Mouse (Mus musculus): ENCODE data around the gene Sirt7. TPM values are rescaled to one million over a fixed set of nuclear protein-coding genes. Genes with fewer than 3 reads are reported as not detected.

Sirt7 gene
- polyA plus RNA-seq, 1 experiment from 2014 or later, result 36.6 TPM

GRCm38 (mm10) chr11:120571122-120571521 is 53.9 kb downstream of the Sirt7 start:
- H3K4me2 ChIP-seq (ENCODE audit: low read depth, low read length), result peak overlapping the region; percentile 89
- no peak for ATAC-seq (ENCODE audit: insufficient read depth, low FRiP score)
- no peaks in the 10 kb centered on the region for H3K27me3 ChIP-seq (ENCODE audit: control insufficient read depth, insufficient read depth, low read length)
- peak overlapping the region; percentile 98 for H3K4me3 ChIP-seq (replicated peaks; ENCODE audit: low read length)
- H3K9me3 ChIP-seq (replicated peaks; ENCODE audit: control insufficient read depth, low read length), result no peaks in the 10 kb centered on the region
- peaks cover 18% of the 10 kb centered on the region for H3K4me1 ChIP-seq (ENCODE audit: control insufficient read depth, insufficient read depth, low read length)
- H3K36me3 ChIP-seq (ENCODE audit: control insufficient read depth, insufficient read depth, low read length), result peaks cover 25% of the 10 kb centered on the region
- 0 out of 2 replicates have a peak overlapping the region, but pooled peaks have one; percentile 34 for H3K27ac ChIP-seq (ENCODE audit: low read length)
- H3K9ac ChIP-seq (ENCODE audit: low read length), result peak overlapping the region; percentile 95
- WGBS, result 54% methylated on average over 3 of the region's 3 CpGs

Small RNAs within 50 kb of the gene (microRNA-seq; reads per million reads assigned to microRNA genes)
- gene Mir6936, result 1.8 reads per million, percentile 5 among the genes with 10 or more reads in this experiment

Other genes with a start within 250 kb of the Sirt7 start
- gene Faap100, start 246.5 kb downstream of the Sirt7 start, polyA plus RNA-seq (2015; fragmentation: Nextera tagmentation; extraction: Ambion mirVana), result 34.5 and 36.1 TPM in 2 replicates
- gene Nploc4, start 187.5 kb downstream of the Sirt7 start, polyA plus RNA-seq (2015; fragmentation: Nextera tagmentation; extraction: Ambion mirVana), result 22.8 and 23.5 TPM in 2 replicates
- not detected in 2 replicates for gene Tspan10, start 182.6 kb downstream of the Sirt7 start, polyA plus RNA-seq (2015; fragmentation: Nextera tagmentation; extraction: Ambion mirVana)
- 0.30 and 0.57 TPM in 2 replicates for gene Pde6g, start 171.7 kb downstream of the Sirt7 start, polyA plus RNA-seq (2015; fragmentation: Nextera tagmentation; extraction: Ambion mirVana)
- 14.0 TPM in 2 replicates for gene Oxld1, start 167.2 kb downstream of the Sirt7 start, polyA plus RNA-seq (2015; fragmentation: Nextera tagmentation; extraction: Ambion mirVana)
- gene Ccdc137, start 167.1 kb downstream of the Sirt7 start, polyA plus RNA-seq (2015; fragmentation: Nextera tagmentation; extraction: Ambion mirVana), result 28.9 and 33.7 TPM in 2 replicates
- 35.6 and 38.1 TPM in 2 replicates for gene Arl16, start 157.6 kb downstream of the Sirt7 start, polyA plus RNA-seq (2015; fragmentation: Nextera tagmentation; extraction: Ambion mirVana)
- 140 and 145 TPM in 2 replicates for gene Mrpl12, start 140.6 kb downstream of the Sirt7 start, polyA plus RNA-seq (2015; fragmentation: Nextera tagmentation; extraction: Ambion mirVana)
- gene Slc25a10, start 133.4 kb downstream of the Sirt7 start, polyA plus RNA-seq (2015; fragmentation: Nextera tagmentation; extraction: Ambion mirVana), result 73.9 and 75.8 TPM in 2 replicates
- 2.2 and 3.0 TPM in 2 replicates for gene Gcgr, start 94.5 kb downstream of the Sirt7 start, polyA plus RNA-seq (2015; fragmentation: Nextera tagmentation; extraction: Ambion mirVana)
- gene Mcrip1, start 75.5 kb downstream of the Sirt7 start, polyA plus RNA-seq (2015; fragmentation: Nextera tagmentation; extraction: Ambion mirVana), result 152 and 171 TPM in 2 replicates
- gene Ppp1r27, start 74.1 kb downstream of the Sirt7 start, polyA plus RNA-seq (2015; fragmentation: Nextera tagmentation; extraction: Ambion mirVana), result 2.9 TPM in 1 of 2 replicates, not detected in the other
- gene P4hb, start 52.0 kb downstream of the Sirt7 start, polyA plus RNA-seq (2015; fragmentation: Nextera tagmentation; extraction: Ambion mirVana), result 1,026 and 1,183 TPM in 2 replicates
- gene Arhgdia, start 43.6 kb downstream of the Sirt7 start, polyA plus RNA-seq (2015; fragmentation: Nextera tagmentation; extraction: Ambion mirVana), result 543 and 584 TPM in 2 replicates
- 37.0 and 55.5 TPM in 2 replicates for gene Alyref, start 26.9 kb downstream of the Sirt7 start, polyA plus RNA-seq (2015; fragmentation: Nextera tagmentation; extraction: Ambion mirVana)
- gene Anapc11, start 26.8 kb downstream of the Sirt7 start, polyA plus RNA-seq (2015; fragmentation: Nextera tagmentation; extraction: Ambion mirVana), result 176 and 181 TPM in 2 replicates
- 14.9 and 19.1 TPM in 2 replicates for gene Npb, start 16.8 kb downstream of the Sirt7 start, polyA plus RNA-seq (2015; fragmentation: Nextera tagmentation; extraction: Ambion mirVana)
- 185 and 197 TPM in 2 replicates for gene Pcyt2, start 7.3 kb downstream of the Sirt7 start, polyA plus RNA-seq (2015; fragmentation: Nextera tagmentation; extraction: Ambion mirVana)
- gene Mafg, start 8.4 kb upstream of the Sirt7 start, polyA plus RNA-seq (2015; fragmentation: Nextera tagmentation; extraction: Ambion mirVana), result 19.5 and 22.1 TPM in 2 replicates
- 37.8 and 38.0 TPM in 2 replicates for gene Pycr1, start 18.5 kb upstream of the Sirt7 start, polyA plus RNA-seq (2015; fragmentation: Nextera tagmentation; extraction: Ambion mirVana)
- 1.4 TPM in 1 of 2 replicates, not detected in the other for gene Myadml2, start 22.9 kb upstream of the Sirt7 start, polyA plus RNA-seq (2015; fragmentation: Nextera tagmentation; extraction: Ambion mirVana)
- gene Notum, start 35.9 kb upstream of the Sirt7 start, polyA plus RNA-seq (2015; fragmentation: Nextera tagmentation; extraction: Ambion mirVana), result 2.1 and 2.5 TPM in 2 replicates
- 102 and 104 TPM in 2 replicates for gene Aspscr1, start 47.7 kb upstream of the Sirt7 start, polyA plus RNA-seq (2015; fragmentation: Nextera tagmentation; extraction: Ambion mirVana)
- 138 and 153 TPM in 2 replicates for gene Cenpx, start 88.5 kb upstream of the Sirt7 start, polyA plus RNA-seq (2015; fragmentation: Nextera tagmentation; extraction: Ambion mirVana)
- gene Lrrc45, start 88.7 kb upstream of the Sirt7 start, polyA plus RNA-seq (2015; fragmentation: Nextera tagmentation; extraction: Ambion mirVana), result 59.1 and 62.9 TPM in 2 replicates
- 34.6 and 35.3 TPM in 2 replicates for gene Rac3, start 96.2 kb upstream of the Sirt7 start, polyA plus RNA-seq (2015; fragmentation: Nextera tagmentation; extraction: Ambion mirVana)
- gene Dcxr, start 102.0 kb upstream of the Sirt7 start, polyA plus RNA-seq (2015; fragmentation: Nextera tagmentation; extraction: Ambion mirVana), result 43.0 and 46.0 TPM in 2 replicates
- gene Cbr2, start 106.9 kb upstream of the Sirt7 start, polyA plus RNA-seq (2015; fragmentation: Nextera tagmentation; extraction: Ambion mirVana), result 112 and 150 TPM in 2 replicates
- gene Hmga1b, start 137.6 kb upstream of the Sirt7 start, polyA plus RNA-seq (2015; fragmentation: Nextera tagmentation; extraction: Ambion mirVana), result 3.9 and 8.1 TPM in 2 replicates
- gene Rfng, start 159.0 kb upstream of the Sirt7 start, polyA plus RNA-seq (2015; fragmentation: Nextera tagmentation; extraction: Ambion mirVana), result 41.1 and 43.8 TPM in 2 replicates
- gene Gps1, start 159.0 kb upstream of the Sirt7 start, polyA plus RNA-seq (2015; fragmentation: Nextera tagmentation; extraction: Ambion mirVana), result 166 and 167 TPM in 2 replicates
- gene Dus1l, start 171.2 kb upstream of the Sirt7 start, polyA plus RNA-seq (2015; fragmentation: Nextera tagmentation; extraction: Ambion mirVana), result 60.6 and 69.3 TPM in 2 replicates
- 51.9 and 55.3 TPM in 2 replicates for gene Fasn, start 199.3 kb upstream of the Sirt7 start, polyA plus RNA-seq (2015; fragmentation: Nextera tagmentation; extraction: Ambion mirVana)